Mouse (Mus musculus) v-Abl transformed pro-B cells (cell line): ENCODE data around the gene Kdm7a.

Experiments used
- in situ Hi-C, 2 experiments: fragments of 400-800 bp; cut with MboI; formaldehyde crosslinking; loops; one replicate each; pipeline ENCODE4 v1.15.1; 2025; ENCODE audit not compliant: unreplicated experiment in 2 of 2

Gene Kdm7a

GRCm38 (mm10) chr6:39112701-39113100, 93.9 kb downstream of the Kdm7a start:
- in situ Hi-C loops, result no loop called here

- in situ Hi-C loops, result no loop called here
Observed at GRCm38 (mm10) chr6:39106812-39107211, 99.8 kb downstream of the Kdm7a start.

GRCm38 (mm10) chr6:39104631-39105030, 102.0 kb downstream of the Kdm7a start:
- in situ Hi-C loops, result no loop called here
